Mouse (Mus musculus) embryonic stem cell, embryonic (primary cell): ENCODE measurements around the gene Prdm5.

Source experiments
- CTCF ChIA-PET, 4 experiments: fragments of 300-600 bp in 2 of 4; fragments of 350-600 bp in 2 of 4; sonication (Branson Sonifier 250); formaldehyde crosslinking; loops; one replicate each; lab custom pipeline; 2022; ENCODE audit warnings: inconsistent platforms in 2 of 4; lab: Charles Lee
- POLR2A ChIA-PET, 4 experiments: fragments of 300-600 bp in 2 of 4; fragments of 350-600 bp in 2 of 4; sonication (Branson Sonifier 250); formaldehyde crosslinking; loops; one replicate each; lab custom pipeline; 2022; ENCODE audit warnings: antibody characterized with exemption in 4 of 4, inconsistent platforms in 1 of 4; lab: Charles Lee

The Prdm5 gene

GRCm38 (mm10) chr6:65778861-65779688 is at the start of gene Prdm5:
Gene Prdm5, plus strand, starts transcription at chr6:65778988.
- ChIA-PET CTCF (no interaction called here), POLR2A (interaction anchor here (0.6 to 5.9 kb wide), 32 partner anchors 9 to 1251 kb away, joined by 3 to 71 read pairs (median 5); partner anchors contain the start of genes Mad2l1 (in 1 of the 4) and Ndnf (in 1 of the 4))

- POLR2A ChIA-PET, result no interaction called here
- CTCF ChIA-PET, result no interaction called here
Measured at GRCm38 (mm10) chr6:65739442-65739841, 39.3 kb upstream of the Prdm5 start.

GRCm38 (mm10) chr6:65743144-65743870 is 35.5 kb upstream of the Prdm5 start:
- POLR2A ChIA-PET, result no interaction called here

GRCm38 (mm10) chr6:65743871-65744202 is 35.0 kb upstream of the Prdm5 start:
- ChIA-PET CTCF (no interaction called here), POLR2A (no interaction called here)

More at GRCm38 (mm10) chr6:65743144-65743870, 35.5 kb upstream of the Prdm5 start:
- CTCF ChIA-PET, result no interaction called here

- ChIA-PET CTCF (no interaction called here), POLR2A (no interaction called here)
Measured at GRCm38 (mm10) chr6:65758214-65758613, 20.6 kb upstream of the Prdm5 start.

GRCm38 (mm10) chr6:65759174-65759573 is 19.6 kb upstream of the Prdm5 start:
- POLR2A ChIA-PET, result no interaction called here
- CTCF ChIA-PET, result no interaction called here

- ChIA-PET CTCF (no interaction called here), POLR2A (no interaction called here)
Measured at GRCm38 (mm10) chr6:65760073-65760472, 18.7 kb upstream of the Prdm5 start.

- ChIA-PET CTCF (no interaction called here), POLR2A (interaction anchor here in 3 of 4 experiments (0.6 to 9.1 kb wide), 6 partner anchors 14 to 92 kb away, joined by 3 to 71 read pairs (median 9); partner anchors contain the start of gene Prdm5 (in 2 of the 3))
Measured at GRCm38 (mm10) chr6:65764459-65764858, 14.3 kb upstream of the Prdm5 start.

- CTCF ChIA-PET, result interaction anchor here in 1 of 4 experiments (0.5 kb wide), 1 partner anchor 1032 kb away, joined by 3 read pairs; no protein-coding TSS in a partner anchor
- POLR2A ChIA-PET, result interaction anchor here in 3 of 4 experiments (0.8 to 9.1 kb wide), 16 partner anchors 8 to 770 kb away, joined by 3 to 71 read pairs (median 3); partner anchors contain the start of genes Prdm5 (in 3 of the 3), Ndnf (in 2 of the 3) and Mad2l1 (in 1 of the 3)
Measured at GRCm38 (mm10) chr6:65765057-65765456, 13.7 kb upstream of the Prdm5 start.

GRCm38 (mm10) chr6:65765752-65766397 is 12.9 kb upstream of the Prdm5 start:
- POLR2A ChIA-PET, result interaction anchor here in 3 of 4 experiments (0.6 to 9.1 kb wide), 17 partner anchors 9 to 770 kb away, joined by 3 to 71 read pairs (median 3); partner anchors contain the start of genes Prdm5 (in 3 of the 3), Ndnf (in 2 of the 3) and Mad2l1 (in 1 of the 3)
- CTCF ChIA-PET, result no interaction called here

GRCm38 (mm10) chr6:65767911-65768310 is 10.9 kb upstream of the Prdm5 start:
- ChIA-PET POLR2A (interaction anchor here in 2 of 4 experiments (1.3 to 9.1 kb wide), 3 partner anchors 10 to 86 kb away, joined by 3 to 71 read pairs (median 14); partner anchors contain the start of gene Prdm5 (in 2 of the 2)), CTCF (no interaction called here)

GRCm38 (mm10) chr6:65773566-65773965 is 5.2 kb upstream of the Prdm5 start:
- ChIA-PET CTCF (no interaction called here), POLR2A (no interaction called here)

- ChIA-PET CTCF (no interaction called here), POLR2A (interaction anchor here in 3 of 4 experiments (1.0 to 5.9 kb wide), 10 partner anchors 9 to 154 kb away, joined by 3 to 71 read pairs (median 8); no protein-coding TSS in a partner anchor)
Measured at GRCm38 (mm10) chr6:65779689-65780233, 973 bp downstream of the Prdm5 start.

GRCm38 (mm10) chr6:65781441-65781840 is 2.7 kb downstream of the Prdm5 start:
- ChIA-PET POLR2A (interaction anchor here in 2 of 4 experiments (3.9 to 5.9 kb wide), 2 partner anchors 15 to 16 kb away, joined by 62 to 71 read pairs; no protein-coding TSS in a partner anchor), CTCF (no interaction called here)

GRCm38 (mm10) chr6:65783670-65784069 is 4.9 kb downstream of the Prdm5 start:
- CTCF ChIA-PET, result no interaction called here

GRCm38 (mm10) chr6:65792923-65793322 is 14.1 kb downstream of the Prdm5 start:
- POLR2A ChIA-PET, result interaction anchor here in 3 of 4 experiments (0.6 to 1.9 kb wide), 7 partner anchors 9 to 378 kb away, joined by 3 to 15 read pairs (median 3); partner anchors contain the start of gene Prdm5 (in 3 of the 3)
- CTCF ChIA-PET, result no interaction called here

More at GRCm38 (mm10) chr6:65783670-65784069, 4.9 kb downstream of the Prdm5 start:
- POLR2A ChIA-PET, result interaction anchor here in 2 of 4 experiments (0.8 to 1.7 kb wide), 3 partner anchors 13 to 16 kb away, joined by 3 to 8 read pairs (median 3); no protein-coding TSS in a partner anchor

GRCm38 (mm10) chr6:65796552-65796951 is 17.8 kb downstream of the Prdm5 start:
- CTCF ChIA-PET, result no interaction called here
- POLR2A ChIA-PET, result interaction anchor here (0.5 to 5.6 kb wide), 32 partner anchors 8 to 1241 kb away, joined by 3 to 62 read pairs (median 6); partner anchors contain the start of genes Prdm5 (in 4 of the 4) and Gadd45a (in 1 of the 4)

- POLR2A ChIA-PET, result interaction anchor here (0.5 to 5.6 kb wide), 39 partner anchors 9 to 1422 kb away, joined by 3 to 62 read pairs (median 5); partner anchors contain the start of genes Prdm5 (in 4 of the 4) and Gadd45a (in 1 of the 4)
- CTCF ChIA-PET, result no interaction called here
Measured at GRCm38 (mm10) chr6:65797276-65797675, 18.5 kb downstream of the Prdm5 start.
